Comparison of ENCODE assay signal across 8 mouse cellular contexts in genomic region chr11:93955256-93956150, GRCm38 (mm10). TPM values are rescaled to one million over a fixed set of nuclear protein-coding genes. Genes with fewer than 3 reads are reported as not detected.
DNase-seq lines count a peak whose midpoint lies in the region; ATAC-seq and TF ChIP-seq lines count a peak whose summit lies in the region.

No protein-coding gene starts in this region.

- in situ Hi-C loops in CH12.LX (cut with MboI; ENCODE audit: low pct_ligation_motif_present, low pct_unique_long_range_greater_than_20kb, low sequenced_read_pairs) = loop anchor here (25.0 kb wide), 1 partner anchor 307 kb away; no protein-coding TSS in a partner anchor

- dilution Hi-C loops in CH12.LX (cut with MboI; ENCODE audit: extremely low pct_ligation_motif_present, extremely low pct_unique_long_range_greater_than_20kb, low sequenced_read_pairs) = no loop called here

- H3K36me3 ChIP-seq in CH12.LX (replicated peaks in 1 of 2; ENCODE audit: control insufficient read depth in 1 of 2, insufficient read depth in 1 of 2, low read length in 1 of 2) = peaks cover 41 to 69% of the 10 kb centered on the region in 2 experiments
- H3K36me3 ChIP-seq in forebrain, embryonic 10.5 days (replicated peaks) = peaks cover 75% of the 10 kb centered on the region
- peaks cover 47% of the 10 kb centered on the region for H3K36me3 ChIP-seq in heart, embryonic 15.5 days
- H3K36me3 ChIP-seq in liver, embryonic 13.5 days = peaks cover 65% of the 10 kb centered on the region
- H3K36me3 ChIP-seq in stomach, embryonic 15.5 days = peaks cover 13% of the 10 kb centered on the region

- no peaks in the 10 kb centered on the region for H3K27me3 ChIP-seq in CH12.LX (replicated peaks)
- no peaks in the 10 kb centered on the region for H3K27me3 ChIP-seq in forebrain, embryonic 10.5 days (ENCODE audit: poor library complexity, severe bottlenecking)
- no peaks in the 10 kb centered on the region for H3K27me3 ChIP-seq in heart, embryonic 15.5 days
- no peaks in the 10 kb centered on the region for H3K27me3 ChIP-seq in liver, embryonic 13.5 days
- H3K27me3 ChIP-seq in stomach, embryonic 15.5 days (replicated peaks) = no peaks in the 10 kb centered on the region

- TF ChIP-seq EP300 in CH12.LX (IDR thresholded peaks at IDR 0.05; ENCODE audit: low read length) = no peak

- peak overlapping the region; percentile 73 for H3K4me2 ChIP-seq in CH12.LX (ENCODE audit: insufficient read depth, low read depth, poor library complexity, severe bottlenecking)
- peak overlapping the region; percentile 85 for H3K4me2 ChIP-seq in heart, embryonic 15.5 days
- peak overlapping the region; percentile 78 for H3K4me2 ChIP-seq in liver, embryonic 13.5 days
- H3K4me2 ChIP-seq in stomach, embryonic 15.5 days = peak overlapping the region; percentile 81

- under 1% methylated on average over 67 of the region's 67 CpGs for WGBS in forebrain, embryonic 10.5 days
- under 1% methylated on average over 67 of the region's 67 CpGs for WGBS in heart, embryonic 15.5 days
- WGBS in liver, embryonic 13.5 days (ENCODE audit: insufficient replicate concordance) = under 1% methylated on average over 67 of the region's 67 CpGs
- WGBS in stomach, embryonic 15.5 days = under 1% methylated on average over 65 of the region's 67 CpGs

- peak; percentile 96 for TF ChIP-seq POLR2A in CH12.LX (IDR thresholded peaks at IDR 0.05; ENCODE audit: low read depth, low read length)

- DNase-seq in CH12.LX (ENCODE audit: extremely low read depth) = peak; percentile 96
- peak; percentile 86 for DNase-seq in c-Kit-positive CD71-negative TER-119-negative erythroid progenitor cells, embryonic 14.5 days (ENCODE audit: low read depth)
- peak; percentile 93 for DNase-seq in forebrain, embryonic 10.5 days (ENCODE audit: extremely low spot score, low spot score)
- peak; percentile 95 to 98 for DNase-seq in kidney, postnatal 25 days
- peak; percentile 83 for DNase-seq in liver, embryonic 13.5 days
- DNase-seq in natural killer cell, adult 2 months (ENCODE audit: low spot score in 2 of 2) = peak; percentile 86 to 89

- ATAC-seq in heart, embryonic 15.5 days (replicated peaks; ENCODE audit: insufficient number of reproducible peaks, insufficient read depth, low FRiP score, low read depth) = peak; percentile 96
- ATAC-seq in liver, embryonic 13.5 days (ENCODE audit: low read depth) = peak; percentile 93
- ATAC-seq in stomach, embryonic 15.5 days (ENCODE audit: insufficient read depth, low FRiP score, low read depth) = peak; percentile 97

- TF ChIP-seq RAD21 in CH12.LX (IDR thresholded peaks at IDR 0.05; ENCODE audit: low read depth, low read length) = no peak

- peaks cover 42% of the 10 kb centered on the region for H3K79me2 ChIP-seq in CH12.LX (replicated peaks; ENCODE audit: control insufficient read depth, extremely low read depth, insufficient read depth, poor library complexity, severe bottlenecking)

- peak overlapping the region; percentile 72 to 89 (median 82) for H3K4me3 ChIP-seq in CH12.LX (replicated peaks in 1 of 3; ENCODE audit: low read depth in 2 of 3, low read length in 2 of 3, poor library complexity in 1 of 3)
- peak overlapping the region; percentile 77 for H3K4me3 ChIP-seq in forebrain, embryonic 10.5 days
- peak overlapping the region; percentile 84 for H3K4me3 ChIP-seq in heart, embryonic 15.5 days
- H3K4me3 ChIP-seq in liver, embryonic 13.5 days (replicated peaks) = peak overlapping the region; percentile 66
- H3K4me3 ChIP-seq in stomach, embryonic 15.5 days (replicated peaks) = peak overlapping the region; percentile 76

- H3K9ac ChIP-seq in CH12.LX (ENCODE audit: insufficient read depth, low read depth) = peak overlapping the region; percentile 84
- peak overlapping the region; percentile 69 for H3K9ac ChIP-seq in heart, embryonic 15.5 days
- peak overlapping the region; percentile 74 for H3K9ac ChIP-seq in liver, embryonic 13.5 days
- H3K9ac ChIP-seq in stomach, embryonic 15.5 days = peak overlapping the region; percentile 70

- no peaks in the 10 kb centered on the region for H3K9me3 ChIP-seq in CH12.LX (replicated peaks; ENCODE audit: low read length)
- no peaks in the 10 kb centered on the region for H3K9me3 ChIP-seq in forebrain, embryonic 10.5 days
- H3K9me3 ChIP-seq in heart, embryonic 15.5 days (replicated peaks) = no peaks in the 10 kb centered on the region
- H3K9me3 ChIP-seq in liver, embryonic 13.5 days (replicated peaks) = no peaks in the 10 kb centered on the region
- no peaks in the 10 kb centered on the region for H3K9me3 ChIP-seq in stomach, embryonic 15.5 days

- peak in 1 of 2 experiments; percentile 12; a peak in 2 of 4 replicates for TF ChIP-seq CTCF in CH12.LX (conservative IDR thresholded peaks at IDR 0.05 in 1 of 2, IDR thresholded peaks at IDR 0.05 in 1 of 2; ENCODE audit: low read depth in 2 of 2, low read length in 2 of 2)

- H3K4me1 ChIP-seq in CH12.LX (ENCODE audit: control insufficient read depth in 1 of 2, insufficient read depth in 2 of 2) = peaks cover 6 to 52% of the 10 kb centered on the region in 2 experiments; a peak in 3 of 4 replicates
- H3K4me1 ChIP-seq in forebrain, embryonic 10.5 days = peaks cover 51% of the 10 kb centered on the region
- peaks cover 19% of the 10 kb centered on the region for H3K4me1 ChIP-seq in heart, embryonic 15.5 days (replicated peaks)
- peaks cover 45% of the 10 kb centered on the region for H3K4me1 ChIP-seq in liver, embryonic 13.5 days (replicated peaks)
- peaks cover 30% of the 10 kb centered on the region for H3K4me1 ChIP-seq in stomach, embryonic 15.5 days

- H3K27ac ChIP-seq in CH12.LX (ENCODE audit: insufficient read depth, low read depth) = peak overlapping the region; percentile 48
- peak overlapping the region; percentile 94 for H3K27ac ChIP-seq in forebrain, embryonic 10.5 days
- H3K27ac ChIP-seq in heart, embryonic 15.5 days = peak overlapping the region; percentile 96
- peak overlapping the region; percentile 69 for H3K27ac ChIP-seq in liver, embryonic 13.5 days
- H3K27ac ChIP-seq in stomach, embryonic 15.5 days = peak overlapping the region; percentile 93

TF ChIP-seq in CH12.LX, 34 proteins besides CTCF, POLR2A, EP300 and RAD21 (continues in another document):
- TF ChIP-seq NELFE (IDR thresholded peaks at IDR 0.05; ENCODE audit: low read depth, low read length) = peak; percentile 97
- no peak for TF ChIP-seq ZNF384 (IDR thresholded peaks at IDR 0.05; ENCODE audit: low read depth, low read length)
- TF ChIP-seq KAT2A (IDR thresholded peaks at IDR 0.05; ENCODE audit: insufficient replicate concordance, low read length) = peak; percentile 49; the same call in 1 of the 2 replicates
- no peak; the same call in 1 of the 2 replicates for TF ChIP-seq IRF4 (IDR thresholded peaks at IDR 0.05; ENCODE audit: low read depth, low read length)
- peak; percentile 100 for TF ChIP-seq MXI1 (IDR thresholded peaks at IDR 0.05; ENCODE audit: low read depth, low read length)
- peak; percentile 73 for TF ChIP-seq TCF12 (IDR thresholded peaks at IDR 0.05; ENCODE audit: low read depth, low read length)
- TF ChIP-seq SIN3A (IDR thresholded peaks at IDR 0.05; ENCODE audit: low read length) = peak; percentile 98
- TF ChIP-seq RCOR1 (conservative IDR thresholded peaks at IDR 0.05; ENCODE audit: low read depth, low read length) = 0 out of 2 replicates have a peak, but pooled peaks have one; percentile 3
- 0 out of 2 replicates have a peak, but pooled peaks have one; percentile 12 for TF ChIP-seq JUND (conservative IDR thresholded peaks at IDR 0.05; ENCODE audit: low read depth, low read length)
- TF ChIP-seq SMC3 (IDR thresholded peaks at IDR 0.05; ENCODE audit: low read depth, low read length) = no peak
- TF ChIP-seq CHD1 (IDR thresholded peaks at IDR 0.05; ENCODE audit: low read depth, low read length) = no peak
- no peak for TF ChIP-seq ZKSCAN1 (IDR thresholded peaks at IDR 0.05; ENCODE audit: borderline replicate concordance, low read depth, low read length)

RNA-seq across cellular contexts. Expression of gene Nme2, which starts 0.6 kb away (rescaled TPM):
- 1,722 and 2,105 TPM in 2 replicates for total RNA-seq in CH12.LX (2012; rRNA removed)
- 1,555 and 1,586 TPM in 2 replicates for total RNA-seq in CH12.LX (2014; rRNA removed)
- 945 and 1,140 TPM in 2 replicates for polyA plus RNA-seq in CH12.LX (2012; ENCODE audit: insufficient read length, low read depth)
- polyA plus RNA-seq in forebrain, embryonic 10.5 days (2016; fragmentation: Nextera tagmentation; extraction: Ambion mirVana) = 144 and 159 TPM in 2 replicates
- 350 and 462 TPM in 2 replicates for polyA plus RNA-seq in heart, embryonic 15.5 days (2015; fragmentation: Nextera tagmentation; extraction: Ambion mirVana)
- polyA plus RNA-seq in liver, embryonic 13.5 days (2015; fragmentation: Nextera tagmentation; extraction: Ambion mirVana) = 81.5 and 82.6 TPM in 2 replicates
- 266 and 295 TPM in 2 replicates for polyA plus RNA-seq in stomach, embryonic 15.5 days (2015; fragmentation: Nextera tagmentation; extraction: Ambion mirVana)

RNA-seq across cellular contexts. Expression of gene Gm20390, which starts 12.6 kb away (rescaled TPM):
- 717 and 896 TPM in 2 replicates for total RNA-seq in CH12.LX (2012; rRNA removed)
- total RNA-seq in CH12.LX (2014; rRNA removed) = 136 and 137 TPM in 2 replicates
- polyA plus RNA-seq in CH12.LX (2012; ENCODE audit: insufficient read length, low read depth) = 691 and 791 TPM in 2 replicates
- polyA plus RNA-seq in forebrain, embryonic 10.5 days (2016; fragmentation: Nextera tagmentation; extraction: Ambion mirVana) = 514 and 520 TPM in 2 replicates
- polyA plus RNA-seq in heart, embryonic 15.5 days (2015; fragmentation: Nextera tagmentation; extraction: Ambion mirVana) = 185 and 232 TPM in 2 replicates
- 247 and 263 TPM in 2 replicates for polyA plus RNA-seq in liver, embryonic 13.5 days (2015; fragmentation: Nextera tagmentation; extraction: Ambion mirVana)
- polyA plus RNA-seq in stomach, embryonic 15.5 days (2015; fragmentation: Nextera tagmentation; extraction: Ambion mirVana) = 345 and 399 TPM in 2 replicates

RNA-seq across cellular contexts. Expression of gene Nme1, which starts 12.8 kb away (rescaled TPM):
- 187 and 253 TPM in 2 replicates for total RNA-seq in CH12.LX (2012; rRNA removed)
- total RNA-seq in CH12.LX (2014; rRNA removed) = 443 and 488 TPM in 2 replicates
- 129 and 170 TPM in 2 replicates for polyA plus RNA-seq in CH12.LX (2012; ENCODE audit: insufficient read length, low read depth)
- polyA plus RNA-seq in forebrain, embryonic 10.5 days (2016; fragmentation: Nextera tagmentation; extraction: Ambion mirVana) = 357 and 379 TPM in 2 replicates
- polyA plus RNA-seq in heart, embryonic 15.5 days (2015; fragmentation: Nextera tagmentation; extraction: Ambion mirVana) = 69.6 and 74.1 TPM in 2 replicates
- 177 and 207 TPM in 2 replicates for polyA plus RNA-seq in liver, embryonic 13.5 days (2015; fragmentation: Nextera tagmentation; extraction: Ambion mirVana)
- polyA plus RNA-seq in stomach, embryonic 15.5 days (2015; fragmentation: Nextera tagmentation; extraction: Ambion mirVana) = 147 and 174 TPM in 2 replicates

RNA-seq across cellular contexts. Expression of gene Spag9, which starts 40.4 kb away (rescaled TPM):
- 21.0 TPM in 2 replicates for total RNA-seq in CH12.LX (2012; rRNA removed)
- 22.5 and 22.6 TPM in 2 replicates for total RNA-seq in CH12.LX (2014; rRNA removed)
- polyA plus RNA-seq in CH12.LX (2012; ENCODE audit: insufficient read length, low read depth) = 30.7 and 32.1 TPM in 2 replicates
- 51.3 and 51.5 TPM in 2 replicates for polyA plus RNA-seq in forebrain, embryonic 10.5 days (2016; fragmentation: Nextera tagmentation; extraction: Ambion mirVana)
- polyA plus RNA-seq in heart, embryonic 15.5 days (2015; fragmentation: Nextera tagmentation; extraction: Ambion mirVana) = 33.7 and 34.1 TPM in 2 replicates
- polyA plus RNA-seq in liver, embryonic 13.5 days (2015; fragmentation: Nextera tagmentation; extraction: Ambion mirVana) = 9.1 and 10.0 TPM in 2 replicates
- 36.2 and 45.6 TPM in 2 replicates for polyA plus RNA-seq in stomach, embryonic 15.5 days (2015; fragmentation: Nextera tagmentation; extraction: Ambion mirVana)

Comparison
In these comparisons a context has a peak if more than half of its experiments do, and no peak if none do; other contexts are left out.
1. Peak in every context shown above with its lines: DNase-seq, ATAC-seq, H3K4me3 ChIP-seq and H3K27ac ChIP-seq.